Comparison of ENCODE assay signal across 19 mouse cellular contexts in the genomic region with DNA sequence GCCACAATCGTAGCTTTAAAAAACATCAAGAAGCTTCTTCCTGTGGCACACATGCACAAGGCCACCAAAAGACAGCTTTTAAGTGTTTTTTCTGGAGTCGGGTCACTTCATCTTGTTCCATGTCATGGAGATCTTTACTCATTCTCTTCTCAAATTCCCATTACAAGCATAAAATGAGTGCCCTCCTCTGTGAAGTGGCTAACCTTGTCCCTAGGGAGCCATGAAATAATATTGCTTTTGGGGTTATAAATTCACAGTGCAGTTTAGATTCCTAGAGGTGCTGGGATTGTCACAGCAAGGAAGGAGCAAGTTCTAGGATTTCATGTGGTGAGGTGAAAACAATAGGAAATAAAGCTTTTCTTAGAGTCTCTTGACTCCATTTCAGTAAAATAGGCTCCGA.
"Had no signal": no experiment of that assay in that cellular context is flagged by ENCODE, and none has a peak within 500 bp of the region (broad histone marks: within the 10 kb centered on the region; RNA-seq: fewer than 3 reads in every experiment).

No protein-coding gene starts in this region.

- ATAC-seq: intestine, embryonic 16.5 days; liver, postnatal 0 days; lung, postnatal 0 days; midbrain, embryonic 15.5 days had no signal

- H3K9me3 ChIP-seq: limb, embryonic 12.5 days; limb, embryonic 15.5 days; midbrain, embryonic 12.5 days; midbrain, embryonic 15.5 days; neural tube, embryonic 13.5 days had no signal

- H3K9ac ChIP-seq: limb, embryonic 12.5 days; limb, embryonic 15.5 days; liver, embryonic 14.5 days; liver, postnatal 0 days; lung, embryonic 14.5 days; midbrain, embryonic 12.5 days; midbrain, embryonic 15.5 days; neural tube, embryonic 13.5 days had no signal

- DNase-seq: kidney, adult 8-10 months; kidney, postnatal 10 days; kidney, postnatal 4 days; left cerebral cortex, postnatal 4 days; liver, postnatal 0 days; lung, embryonic 14.5 days; retina, postnatal 1 day; thymus, adult 18-20 months; thymus, postnatal 36 days had no signal

- H3K27ac ChIP-seq: limb, embryonic 12.5 days; limb, embryonic 15.5 days; liver, embryonic 14.5 days; macrophage; midbrain, embryonic 12.5 days; midbrain, embryonic 15.5 days; neural tube, embryonic 13.5 days had no signal

- H3K4me2 ChIP-seq: limb, embryonic 12.5 days; limb, embryonic 15.5 days; liver, embryonic 11.5 days; lung, embryonic 14.5 days; midbrain, embryonic 12.5 days; midbrain, embryonic 15.5 days; neural tube, embryonic 13.5 days had no signal

- H3K27me3 ChIP-seq: limb, embryonic 12.5 days; limb, embryonic 15.5 days; midbrain, embryonic 12.5 days; midbrain, embryonic 15.5 days; neural tube, embryonic 13.5 days had no signal

- H3K4me1 ChIP-seq: limb, embryonic 15.5 days; midbrain, embryonic 12.5 days; midbrain, embryonic 15.5 days; neural tube, embryonic 13.5 days had no signal

- H3K36me3 ChIP-seq: limb, embryonic 12.5 days; limb, embryonic 15.5 days; midbrain, embryonic 12.5 days; midbrain, embryonic 15.5 days; neural tube, embryonic 13.5 days had no signal

- H3K4me3 ChIP-seq: limb, embryonic 12.5 days; limb, embryonic 15.5 days; midbrain, embryonic 12.5 days; midbrain, embryonic 15.5 days; neural tube, embryonic 13.5 days had no signal
